Mouse (Mus musculus) frontal cortex, adult (tissue): Measurements from ENCODE around the gene Arg1.

Experiments used
- ATAC-seq: cut with Nextera tagmentation; 2 replicates; pipeline ENCODE4 v1.9.2; 2017; ENCODE audit warnings: mild to moderate bottlenecking, moderate library complexity, mixed read lengths; ENCODE audit not compliant: low TSS enrichment

Arg1 gene

GRCm38 (mm10) chr10:24926962-24927720, at the start of gene Arg1:
Gene Arg1, minus strand, starts transcription at chr10:24927484.
- ATAC-seq = peak; percentile 72; the same call in 1 of the 2 replicates

- no peak for ATAC-seq
Measured at GRCm38 (mm10) chr10:24973845-24974514, 46.7 kb upstream of the Arg1 start.

GRCm38 (mm10) chr10:24973385-24973784, 46.1 kb upstream of the Arg1 start:
- no peak for ATAC-seq

GRCm38 (mm10) chr10:24972923-24973322, 45.6 kb upstream of the Arg1 start:
- ATAC-seq = no peak

- peak; percentile 70 for ATAC-seq
Measured at GRCm38 (mm10) chr10:24965821-24966550, 38.7 kb upstream of the Arg1 start.

- peak; percentile 78 for ATAC-seq
Measured at GRCm38 (mm10) chr10:24961889-24962288, 34.6 kb upstream of the Arg1 start.

- peak; percentile 56 for ATAC-seq
Measured at GRCm38 (mm10) chr10:24961112-24961511, 33.8 kb upstream of the Arg1 start.

GRCm38 (mm10) chr10:24959043-24959916, 32.0 kb upstream of the Arg1 start:
- ATAC-seq = no peak

GRCm38 (mm10) chr10:24958280-24959042, 31.2 kb upstream of the Arg1 start:
- ATAC-seq = no peak

GRCm38 (mm10) chr10:24953876-24954275, 26.6 kb upstream of the Arg1 start:
- ATAC-seq = no peak

GRCm38 (mm10) chr10:24952549-24952948, 25.3 kb upstream of the Arg1 start:
- no peak for ATAC-seq

- ATAC-seq = no peak
Measured at GRCm38 (mm10) chr10:24951575-24951974, 24.3 kb upstream of the Arg1 start.

GRCm38 (mm10) chr10:24950223-24950622, 22.9 kb upstream of the Arg1 start:
- ATAC-seq = no peak

GRCm38 (mm10) chr10:24948278-24948677, 21.0 kb upstream of the Arg1 start:
- no peak for ATAC-seq

- ATAC-seq = no peak
Measured at GRCm38 (mm10) chr10:24947871-24948270, 20.6 kb upstream of the Arg1 start.

GRCm38 (mm10) chr10:24930143-24930542, 2.9 kb upstream of the Arg1 start:
- ATAC-seq = no peak

GRCm38 (mm10) chr10:24928072-24928471, 788 bp upstream of the Arg1 start:
- no peak for ATAC-seq

GRCm38 (mm10) chr10:24926380-24926779, 904 bp downstream of the Arg1 start:
- peak; percentile 52; the same call in 1 of the 2 replicates for ATAC-seq

- ATAC-seq = no peak
Measured at GRCm38 (mm10) chr10:24924296-24924695, 3.0 kb downstream of the Arg1 start.

GRCm38 (mm10) chr10:24922977-24923376, 4.3 kb downstream of the Arg1 start:
- ATAC-seq = no peak

- ATAC-seq = no peak
Measured at GRCm38 (mm10) chr10:24915486-24915885, 11.8 kb downstream of the Arg1 start.
